In the genomic region with DNA sequence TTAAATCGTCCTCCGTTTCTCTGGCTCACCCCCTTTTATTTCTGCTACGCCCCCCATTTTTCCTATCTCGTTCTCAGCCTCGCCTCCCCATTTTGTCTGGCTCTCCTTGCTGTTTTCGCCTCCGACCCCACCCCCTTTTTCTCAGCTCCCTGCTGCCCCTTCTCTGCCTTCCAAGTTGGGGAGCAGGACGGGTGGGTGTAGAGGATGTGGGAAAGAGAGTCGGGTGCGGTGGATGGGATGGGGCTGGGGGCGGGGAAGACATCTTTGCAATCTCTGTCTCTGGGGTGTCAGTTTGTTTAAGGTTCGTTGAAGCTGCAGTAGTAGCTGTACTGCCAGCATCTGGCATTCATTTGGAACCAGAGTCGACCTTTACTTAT, we compare ENCODE assay signal across 8 mouse cellular contexts. TPM values are rescaled to one million over a fixed set of nuclear protein-coding genes. Genes with fewer than 3 reads are reported as not detected.
DNase-seq lines count a peak whose midpoint lies in the region; ATAC-seq and TF ChIP-seq lines count a peak whose summit lies in the region.

No protein-coding gene starts in this region.

- H3K36me3 ChIP-seq in hindbrain, embryonic 14.5 days (replicated peaks; ENCODE audit: control insufficient read depth, insufficient read depth), result no peaks in the 10 kb centered on the region
- H3K36me3 ChIP-seq in stomach, embryonic 15.5 days, result no peaks in the 10 kb centered on the region

- H3K27me3 ChIP-seq in hindbrain, embryonic 14.5 days (ENCODE audit: control insufficient read depth, insufficient read depth, low read length), result no peaks in the 10 kb centered on the region
- no peaks in the 10 kb centered on the region for H3K27me3 ChIP-seq in stomach, embryonic 15.5 days (replicated peaks)

- H3K4me2 ChIP-seq in hindbrain, embryonic 14.5 days (replicated peaks), result peak overlapping the region; percentile 54
- H3K4me2 ChIP-seq in stomach, embryonic 15.5 days, result peak overlapping the region; percentile 64

- H3K4me3 ChIP-seq in gastrocnemius, adult 2 months, result peak overlapping the region; percentile 85
- peak overlapping the region; percentile 99 for H3K4me3 ChIP-seq in cortical plate, adult 2 months (ENCODE audit: insufficient read depth, low read length)
- peak overlapping the region; percentile 69 for H3K4me3 ChIP-seq in hindbrain, embryonic 14.5 days (replicated peaks; ENCODE audit: low read length)
- peak overlapping the region; percentile 58 for H3K4me3 ChIP-seq in stomach, embryonic 15.5 days (replicated peaks)

- intact Hi-C loops in gastrocnemius, adult 2 months (cut with DNase I), result no loop called here
- intact Hi-C loops in gastrocnemius, postnatal 14 days (cut with DNase I; ENCODE audit: low total_unique reads), result no loop called here

- no peak for TF ChIP-seq CTCF in gastrocnemius, adult 2 months (IDR thresholded peaks at IDR 0.05)
- no peak for TF ChIP-seq CTCF in cortical plate, adult 2 months (IDR thresholded peaks at IDR 0.05; ENCODE audit: extremely low read depth, insufficient read depth, low read length)

- no peak for TF ChIP-seq POLR2A in cortical plate, adult 2 months (IDR thresholded peaks at IDR 0.05; ENCODE audit: extremely low read depth, insufficient read depth, low read length)

- peak; percentile 36; the same call in 1 of the 2 replicates for ATAC-seq in hindbrain, embryonic 14.5 days (ENCODE audit: low FRiP score)
- ATAC-seq in megakaryocyte progenitor cell, adult 5-6 weeks (replicated peaks; ENCODE audit: poor library complexity), result 0 out of 2 replicates have a peak, but pooled peaks have one; percentile 5
- ATAC-seq in stomach, embryonic 15.5 days (ENCODE audit: insufficient read depth, low FRiP score, low read depth), result no peak
- ATAC-seq in erythroid progenitor cell, adult 5-6 weeks (replicated peaks; ENCODE audit: low FRiP score, poor library complexity, severe bottlenecking), result no peak

- H3K27ac ChIP-seq in gastrocnemius, adult 2 months, result peak overlapping the region; percentile 86
- H3K27ac ChIP-seq in cortical plate, adult 2 months (ENCODE audit: insufficient read depth, low read length), result peak overlapping the region; percentile 40; the same call in 1 of the 2 replicates
- peak overlapping the region; percentile 88 for H3K27ac ChIP-seq in hindbrain, embryonic 14.5 days
- 0 out of 2 replicates have a peak overlapping the region, but pooled peaks have one; percentile 74 for H3K27ac ChIP-seq in stomach, embryonic 15.5 days

- H3K4me1 ChIP-seq in cortical plate, adult 2 months (ENCODE audit: control insufficient read depth, insufficient read depth, low read length), result no peaks in the 10 kb centered on the region
- peaks cover 8% of the 10 kb centered on the region; the same call in 1 of the 2 replicates for H3K4me1 ChIP-seq in hindbrain, embryonic 14.5 days (replicated peaks; ENCODE audit: control insufficient read depth, insufficient read depth, low read length)
- H3K4me1 ChIP-seq in stomach, embryonic 15.5 days, result no peaks in the 10 kb centered on the region

- WGBS in hindbrain, embryonic 14.5 days, result 13% methylated on average over 13 of the region's 13 CpGs
- WGBS in stomach, embryonic 15.5 days, result 14% methylated on average over 13 of the region's 13 CpGs

- no peak for DNase-seq in gastrocnemius, adult 2 months
- no peak for DNase-seq in gastrocnemius, postnatal 14 days
- DNase-seq in 416B (ENCODE audit: low read depth), result peak; percentile 1
- no peak for DNase-seq in hindbrain, embryonic 14.5 days (ENCODE audit: low spot score)

- no peaks in the 10 kb centered on the region for H3K9me3 ChIP-seq in hindbrain, embryonic 14.5 days (ENCODE audit: control insufficient read depth, low read length)
- no peaks in the 10 kb centered on the region for H3K9me3 ChIP-seq in stomach, embryonic 15.5 days

- H3K9ac ChIP-seq in hindbrain, embryonic 14.5 days, result peak overlapping the region; percentile 75
- peak overlapping the region; percentile 32; the same call in 1 of the 2 replicates for H3K9ac ChIP-seq in stomach, embryonic 15.5 days

RNA-seq across cellular contexts. Expression of a gene that starts 0.7 kb away (rescaled TPM):
- total RNA-seq in gastrocnemius, adult 2 months (2021), result 10 to 100 TPM; 24.9 to 31.3 TPM
- total RNA-seq in gastrocnemius, postnatal 14 days (2021), result 10 to 100 TPM; 14.9 to 19.7 TPM
- 76.9 and 78.0 TPM in 2 replicates for polyA plus RNA-seq in cortical plate, adult 2 months (2012; rRNA removed)
- 53.3 and 69.0 TPM in 2 replicates for polyA plus RNA-seq in hindbrain, embryonic 14.5 days (2014; fragmentation: Nextera tagmentation; extraction: Ambion mirVana)
- 8.8 and 9.5 TPM in 2 replicates for total RNA-seq in megakaryocyte progenitor cell, adult 5-6 weeks (2015)
- 6.2 and 7.0 TPM in 2 replicates for total RNA-seq in megakaryocyte progenitor cell, adult 5-6 weeks (2017)
- polyA plus RNA-seq in stomach, embryonic 15.5 days (2015; fragmentation: Nextera tagmentation; extraction: Ambion mirVana), result 12.0 and 13.5 TPM in 2 replicates
- 2.5 and 4.2 TPM in 2 replicates for total RNA-seq in erythroid progenitor cell, adult 5-6 weeks (2015; ENCODE audit: low replicate concordance)
- total RNA-seq in erythroid progenitor cell, adult 5-6 weeks (2017; ENCODE audit: low replicate concordance), result 3.3 and 5.3 TPM in 2 replicates

RNA-seq across cellular contexts. Expression of a gene that starts 12.4 kb away (rescaled TPM):
- 10 to 100 TPM; 25.0 to 27.2 TPM for total RNA-seq in gastrocnemius, adult 2 months (2021)
- 10 to 100 TPM; 16.7 to 17.4 TPM for total RNA-seq in gastrocnemius, postnatal 14 days (2021)
- 21.1 and 22.5 TPM in 2 replicates for polyA plus RNA-seq in cortical plate, adult 2 months (2012; rRNA removed)
- polyA plus RNA-seq in hindbrain, embryonic 14.5 days (2014; fragmentation: Nextera tagmentation; extraction: Ambion mirVana), result 63.8 and 64.5 TPM in 2 replicates
- total RNA-seq in megakaryocyte progenitor cell, adult 5-6 weeks (2015), result 27.2 and 27.8 TPM in 2 replicates
- 24.0 and 24.4 TPM in 2 replicates for total RNA-seq in megakaryocyte progenitor cell, adult 5-6 weeks (2017)
- 21.2 and 24.8 TPM in 2 replicates for polyA plus RNA-seq in stomach, embryonic 15.5 days (2015; fragmentation: Nextera tagmentation; extraction: Ambion mirVana)
- 8.4 and 11.9 TPM in 2 replicates for total RNA-seq in erythroid progenitor cell, adult 5-6 weeks (2015; ENCODE audit: low replicate concordance)
- total RNA-seq in erythroid progenitor cell, adult 5-6 weeks (2017; ENCODE audit: low replicate concordance), result 6.3 and 7.6 TPM in 2 replicates

Comparison
In these comparisons a context has a peak if more than half of its experiments do, and no peak if none do; other contexts are left out.
1. ATAC-seq: peak in hindbrain, embryonic 14.5 days (single experiment) and megakaryocyte progenitor cell, adult 5-6 weeks (single experiment); none in stomach, embryonic 15.5 days (single experiment) and erythroid progenitor cell, adult 5-6 weeks (single experiment).
2. Peak in every context shown above with its lines, with median percentiles within 50 percentile points of each other: H3K27ac ChIP-seq and H3K4me3 ChIP-seq.